Comparison of ENCODE assay signal across 10 mouse cellular contexts in the genomic region with DNA sequence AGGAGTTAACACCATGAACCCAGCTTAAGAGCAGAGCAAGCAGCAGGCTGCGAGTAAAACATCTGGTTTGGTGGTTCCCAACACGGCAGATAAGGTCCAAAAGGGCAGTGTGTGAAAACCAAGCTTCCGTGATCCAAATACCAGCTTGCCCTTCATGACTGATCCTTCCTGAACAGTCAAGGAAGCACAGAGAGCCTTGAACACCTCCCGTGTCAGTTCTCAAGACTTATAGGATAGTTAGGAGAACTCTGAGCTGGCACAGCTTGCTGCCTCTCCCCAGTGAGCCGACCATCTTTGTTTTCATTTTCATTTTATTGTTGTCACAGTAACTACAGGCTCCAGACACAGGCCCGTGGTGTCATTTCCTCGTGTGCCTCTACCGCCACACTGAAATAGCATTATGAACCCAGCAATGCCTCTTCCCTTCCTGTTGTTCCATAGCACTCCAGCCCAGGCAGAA. TPM values are rescaled to one million over a fixed set of nuclear protein-coding genes. Genes with fewer than 3 reads are reported as not detected.
DNase-seq lines count a peak whose midpoint lies in the region; ATAC-seq and TF ChIP-seq lines count a peak whose summit lies in the region.
"Had no signal": no experiment of that assay in that cellular context is flagged by ENCODE, and none has a peak within 500 bp of the region (broad histone marks: within the 10 kb centered on the region; RNA-seq: fewer than 3 reads in every experiment).

No protein-coding gene starts in this region.

- TF ChIP-seq CTCF in kidney, postnatal 0 days (IDR thresholded peaks at IDR 0.05; ENCODE audit: low read depth) = no peak

- no peaks in the 10 kb centered on the region for H3K27me3 ChIP-seq in kidney, postnatal 0 days (ENCODE audit: insufficient read depth, low read length)
- H3K27me3 ChIP-seq in kidney, embryonic 14.5 days (ENCODE audit: control insufficient read depth, insufficient read depth, low read length) = no peaks in the 10 kb centered on the region
- no peaks in the 10 kb centered on the region for H3K27me3 ChIP-seq in intestine, embryonic 14.5 days (replicated peaks; ENCODE audit: control insufficient read depth, insufficient read depth, low read length)

- no peaks in the 10 kb centered on the region for H3K4me1 ChIP-seq in kidney, postnatal 0 days (replicated peaks; ENCODE audit: insufficient read depth, low read length)
- no peaks in the 10 kb centered on the region for H3K4me1 ChIP-seq in kidney, embryonic 14.5 days (ENCODE audit: control insufficient read depth, insufficient read depth, low read length)
- H3K4me1 ChIP-seq in intestine, embryonic 14.5 days (replicated peaks; ENCODE audit: control insufficient read depth, insufficient read depth, low read length) = peaks cover 17% of the 10 kb centered on the region; the same call in 1 of the 2 replicates

- H3K27ac ChIP-seq in kidney, postnatal 0 days = peak overlapping the region; percentile 57; the same call in 1 of the 2 replicates
- H3K27ac ChIP-seq in kidney, embryonic 14.5 days (ENCODE audit: low read depth, low read length) = no peak overlapping the region
- peak overlapping the region; percentile 54; the same call in 1 of the 2 replicates for H3K27ac ChIP-seq in intestine, embryonic 14.5 days (ENCODE audit: low read depth)
- H3K27ac ChIP-seq: macrophage had no signal

- no peak overlapping the region for H3K9ac ChIP-seq in kidney, postnatal 0 days (ENCODE audit: low read depth, low read length)
- no peak overlapping the region for H3K9ac ChIP-seq in kidney, embryonic 14.5 days (ENCODE audit: low read depth, low read length)
- no peak overlapping the region for H3K9ac ChIP-seq in intestine, embryonic 14.5 days (ENCODE audit: low read length)

- no peaks in the 10 kb centered on the region for H3K9me3 ChIP-seq in kidney, postnatal 0 days (replicated peaks; ENCODE audit: low read length)
- no peaks in the 10 kb centered on the region for H3K9me3 ChIP-seq in kidney, embryonic 14.5 days (ENCODE audit: control insufficient read depth, low read length)
- H3K9me3 ChIP-seq in intestine, embryonic 14.5 days (ENCODE audit: control insufficient read depth, low read length) = no peaks in the 10 kb centered on the region

- no peak overlapping the region for H3K4me3 ChIP-seq in kidney, postnatal 0 days (replicated peaks; ENCODE audit: low read depth, low read length)
- H3K4me3 ChIP-seq in kidney, embryonic 14.5 days (ENCODE audit: low read length) = no peak overlapping the region
- no peak overlapping the region for H3K4me3 ChIP-seq in intestine, embryonic 14.5 days (ENCODE audit: low read depth, low read length)

- WGBS in kidney, postnatal 0 days = 28% methylated on average over 8 of the region's 8 CpGs
- WGBS in kidney, embryonic 14.5 days = 56% methylated on average over 8 of the region's 8 CpGs
- WGBS in intestine, embryonic 14.5 days = 54% methylated on average over 8 of the region's 8 CpGs

- ATAC-seq in kidney, postnatal 0 days (replicated peaks; ENCODE audit: low FRiP score, low read depth) = no peak
- no peak for ATAC-seq in kidney, embryonic 14.5 days (ENCODE audit: low FRiP score, low TSS enrichment)
- ATAC-seq in granulocyte monocyte progenitor cell, adult 5-6 weeks (replicated peaks; ENCODE audit: poor library complexity, severe bottlenecking) = peak; percentile 52
- no peak for ATAC-seq in intestine, embryonic 14.5 days (replicated peaks; ENCODE audit: low FRiP score, low TSS enrichment, low read depth)

- DNase-seq in kidney, postnatal 0 days (ENCODE audit: low spot score) = no peak
- DNase-seq in intestine, embryonic 14.5 days (ENCODE audit: low spot score) = no peak
- peak; percentile 40 to 65 for DNase-seq in natural killer cell, adult 2 months (ENCODE audit: low spot score in 2 of 2)
- no peak for DNase-seq in cerebellum, postnatal 10 days
- no peak for DNase-seq in gastrocnemius, postnatal 25 days
- no peak for DNase-seq in yolk sac, embryonic 10.5 days (ENCODE audit: low spot score)
- DNase-seq: embryo, embryonic 11 days had no signal

- H3K4me2 ChIP-seq in kidney, postnatal 0 days (ENCODE audit: low read length) = peak overlapping the region; percentile 36
- H3K4me2 ChIP-seq in kidney, embryonic 14.5 days (replicated peaks; ENCODE audit: low read depth, low read length) = no peak overlapping the region
- no peak overlapping the region for H3K4me2 ChIP-seq in intestine, embryonic 14.5 days (ENCODE audit: low read length)

- H3K36me3 ChIP-seq in kidney, postnatal 0 days (ENCODE audit: insufficient read depth, low read length) = no peaks in the 10 kb centered on the region
- no peaks in the 10 kb centered on the region for H3K36me3 ChIP-seq in kidney, embryonic 14.5 days (ENCODE audit: control insufficient read depth, insufficient read depth, low read length)
- H3K36me3 ChIP-seq in intestine, embryonic 14.5 days (ENCODE audit: control insufficient read depth, insufficient read depth, low read length) = no peaks in the 10 kb centered on the region

RNA-seq across cellular contexts. Expression of a gene that starts 42.0 kb away (rescaled TPM):
- 5.3 and 5.9 TPM in 2 replicates for polyA plus RNA-seq in kidney, postnatal 0 days (2015; fragmentation: Nextera tagmentation; extraction: Ambion mirVana)
- polyA plus RNA-seq in kidney, embryonic 14.5 days (2014; fragmentation: Nextera tagmentation; extraction: Ambion mirVana) = 1.9 and 4.5 TPM in 2 replicates
- total RNA-seq in granulocyte monocyte progenitor cell, adult 5-6 weeks (2014; fragmentation: Nextera tagmentation) = 1.1 and 2.1 TPM in 2 replicates
- total RNA-seq in granulocyte monocyte progenitor cell, adult 5-6 weeks (2017) = 0.69 and 1.1 TPM in 2 replicates
- polyA plus RNA-seq in intestine, embryonic 14.5 days (2014; fragmentation: Nextera tagmentation; extraction: Ambion mirVana) = 6.9 and 7.2 TPM in 2 replicates
- total RNA-seq in gastrocnemius, postnatal 25 days (2021) = 10 to 100 TPM; 61.3 to 87.3 TPM
- polyA plus RNA-seq: macrophage had no signal

Comparison
In these comparisons a context has a peak if more than half of its experiments do, and no peak if none do; other contexts are left out.
1. DNase-seq: peak in natural killer cell, adult 2 months (2 of 2); none in kidney, postnatal 0 days (single experiment), intestine, embryonic 14.5 days (single experiment), cerebellum, postnatal 10 days (0 of 2), gastrocnemius, postnatal 25 days (single experiment) and yolk sac, embryonic 10.5 days (single experiment).